Mouse (Mus musculus) liver, postnatal 0 days (tissue): ENCODE data around the gene Abhd4.

Experiments
- CTCF ChIP-seq: sonication (generic); IDR thresholded peaks from 2 replicates; pipeline ENCODE4 v1.5.1; 2016; ENCODE audit warnings: antibody characterized with exemption, low read depth
- EP300 ChIP-seq: IDR thresholded peaks from 2 replicates; pipeline ENCODE4 v1.6.1; 2016; ENCODE audit warnings: antibody characterized with exemption, low read depth, mild to moderate bottlenecking

GRCm38 (mm10) chr14:54206750-54207550, 47.0 kb upstream of the Abhd4 start:
- TF ChIP-seq EP300 (no peak), CTCF (no peak)
